ENCODE assay signal across 9 mouse cellular contexts in the genomic region with DNA sequence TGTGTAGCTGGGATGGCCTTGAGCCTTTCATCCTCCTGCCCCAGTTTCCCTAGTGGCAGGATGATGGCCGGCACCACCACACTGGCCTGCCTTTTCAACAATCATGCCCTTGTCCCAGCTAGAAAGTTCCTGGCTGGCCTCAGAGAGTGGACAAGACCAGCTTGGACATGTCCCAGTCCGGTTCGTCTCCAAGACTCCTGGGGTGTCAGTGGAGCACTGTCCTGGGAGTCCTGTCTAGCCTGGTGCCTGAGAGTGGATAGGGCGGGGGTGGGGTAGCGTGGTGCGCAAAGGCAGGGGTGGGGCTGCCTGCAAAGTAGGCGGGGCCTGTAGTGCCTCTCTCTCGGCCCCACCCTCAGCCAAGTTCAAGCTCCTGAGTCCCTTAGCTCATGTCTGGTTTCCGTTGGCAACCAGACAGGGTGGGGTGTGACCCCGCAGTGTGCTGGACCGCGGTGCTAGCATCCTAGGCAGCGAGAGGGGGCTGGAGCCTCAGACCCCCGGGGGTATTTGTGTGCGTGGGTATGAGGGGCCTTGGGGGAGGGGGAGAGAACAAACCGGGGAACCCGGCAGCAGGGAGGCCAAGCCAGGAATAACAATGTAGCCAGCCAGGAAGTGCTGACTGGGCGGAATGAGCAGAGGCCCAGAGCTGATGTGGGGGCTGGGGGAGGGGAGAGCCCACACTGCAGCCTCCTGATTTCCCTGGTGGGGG. TPM values are rescaled to one million over a fixed set of nuclear protein-coding genes. Genes with fewer than 3 reads are reported as not detected.
DNase-seq lines count a peak whose midpoint lies in the region; ATAC-seq and TF ChIP-seq lines count a peak whose summit lies in the region.
"Had no signal": no experiment of that assay in that cellular context is flagged by ENCODE, and none has a peak within 500 bp of the region (broad histone marks: within the 10 kb centered on the region; RNA-seq: fewer than 3 reads in every experiment).

No protein-coding gene starts in this region.

- peak overlapping the region; percentile 26 for H3K4me2 ChIP-seq in forebrain, embryonic 15.5 days (replicated peaks)
- peak overlapping the region; percentile 17; the same call in 1 of the 2 replicates for H3K4me2 ChIP-seq in hindbrain, embryonic 13.5 days

- peak; percentile 53 for ATAC-seq in forebrain, embryonic 15.5 days (replicated peaks)
- peak; percentile 75 for ATAC-seq in hindbrain, embryonic 13.5 days (ENCODE audit: low FRiP score)
- ATAC-seq in megakaryocyte-erythroid progenitor cell, adult 5-6 weeks (replicated peaks; ENCODE audit: low FRiP score, low TSS enrichment, poor library complexity, severe bottlenecking), result peak; percentile 64

- no peak overlapping the region for H3K4me3 ChIP-seq in cerebellum, adult 2 months (replicated peaks; ENCODE audit: insufficient read depth, low read depth, low read length)
- H3K4me3 ChIP-seq in forebrain, embryonic 15.5 days, result no peak overlapping the region
- H3K4me3 ChIP-seq in hindbrain, embryonic 13.5 days, result no peak overlapping the region
- peak overlapping the region; percentile 40 for H3K4me3 ChIP-seq in limb, embryonic 10.5 days

- WGBS in cerebellum, adult 2 months, result 8% methylated on average over 18 of the region's 18 CpGs
- 6% methylated on average over 18 of the region's 18 CpGs for WGBS in forebrain, embryonic 15.5 days
- 5% methylated on average over 18 of the region's 18 CpGs for WGBS in hindbrain, embryonic 13.5 days
- 7% methylated on average over 18 of the region's 18 CpGs for WGBS in limb, embryonic 10.5 days

- no peak for TF ChIP-seq POLR2A in cerebellum, adult 2 months (IDR thresholded peaks at IDR 0.05; ENCODE audit: borderline replicate concordance, insufficient read depth, low read length)

- 0 out of 2 replicates have a peak overlapping the region, but pooled peaks have one; percentile 7 for H3K9ac ChIP-seq in forebrain, embryonic 15.5 days (replicated peaks)
- peak overlapping the region; percentile 43; the same call in 1 of the 2 replicates for H3K9ac ChIP-seq in hindbrain, embryonic 13.5 days

- DNase-seq in ovary, postnatal 36 days (ENCODE audit: low spot score), result peak; percentile 62
- no peak for DNase-seq in ovary, postnatal 14 days (ENCODE audit: low spot score)
- peak; percentile 75 to 82 for DNase-seq in cerebellum, adult 2 months
- peak; percentile 83 for DNase-seq in limb, embryonic 10.5 days (ENCODE audit: low spot score)
- peak; percentile 88 for DNase-seq in testis, postnatal 14 days (ENCODE audit: low spot score)

- H3K9me3 ChIP-seq in forebrain, embryonic 15.5 days, result no peaks in the 10 kb centered on the region
- H3K9me3 ChIP-seq in hindbrain, embryonic 13.5 days, result no peaks in the 10 kb centered on the region
- no peaks in the 10 kb centered on the region for H3K9me3 ChIP-seq in limb, embryonic 10.5 days (replicated peaks)

- H3K27me3 ChIP-seq in cerebellum, adult 2 months (ENCODE audit: control insufficient read depth, insufficient read depth, low read length), result no peaks in the 10 kb centered on the region
- peaks cover 7% of the 10 kb centered on the region; the same call in 1 of the 2 replicates for H3K27me3 ChIP-seq in forebrain, embryonic 15.5 days
- H3K27me3 ChIP-seq in hindbrain, embryonic 13.5 days, result peaks cover 24% of the 10 kb centered on the region
- H3K27me3 ChIP-seq in limb, embryonic 10.5 days (ENCODE audit: low read depth, poor library complexity, severe bottlenecking), result peaks cover 81% of the 10 kb centered on the region

- H3K27ac ChIP-seq in cerebellum, adult 2 months (ENCODE audit: insufficient read depth, low read length), result peak overlapping the region; percentile 82
- peak overlapping the region; percentile 79 for H3K27ac ChIP-seq in forebrain, embryonic 15.5 days (replicated peaks)
- H3K27ac ChIP-seq in hindbrain, embryonic 13.5 days, result peak overlapping the region; percentile 92
- peak overlapping the region; percentile 92 for H3K27ac ChIP-seq in limb, embryonic 10.5 days

- peaks cover 19% of the 10 kb centered on the region; the same call in 1 of the 2 replicates for H3K36me3 ChIP-seq in forebrain, embryonic 15.5 days
- H3K36me3 ChIP-seq in hindbrain, embryonic 13.5 days, result peaks cover 53% of the 10 kb centered on the region
- peaks cover 29% of the 10 kb centered on the region for H3K36me3 ChIP-seq in limb, embryonic 10.5 days

- no peak for TF ChIP-seq CTCF in cerebellum, adult 2 months (IDR thresholded peaks at IDR 0.05; ENCODE audit: borderline replicate concordance, insufficient read depth, low read depth, low read length)

- peaks cover 67% of the 10 kb centered on the region for H3K4me1 ChIP-seq in cerebellum, adult 2 months (ENCODE audit: control insufficient read depth, insufficient read depth, low read length)
- H3K4me1 ChIP-seq in forebrain, embryonic 15.5 days, result peaks cover 42% of the 10 kb centered on the region
- peaks cover 78% of the 10 kb centered on the region for H3K4me1 ChIP-seq in hindbrain, embryonic 13.5 days (replicated peaks)
- peaks cover 74% of the 10 kb centered on the region for H3K4me1 ChIP-seq in limb, embryonic 10.5 days

RNA-seq across cellular contexts. Expression of gene Smim24, which starts 8.8 kb away (rescaled TPM):
- 1.2 and 1.7 TPM in 2 replicates for polyA plus RNA-seq in cerebellum, adult 2 months (2012; rRNA removed)
- polyA plus RNA-seq in forebrain, embryonic 15.5 days (2015; fragmentation: Nextera tagmentation; extraction: Ambion mirVana), result 1.2 and 1.8 TPM in 2 replicates
- polyA plus RNA-seq in hindbrain, embryonic 13.5 days (2015; fragmentation: Nextera tagmentation; extraction: Ambion mirVana), result 1.8 TPM in 2 replicates
- 1.9 and 2.9 TPM in 2 replicates for polyA plus RNA-seq in limb, embryonic 10.5 days (2016; fragmentation: Nextera tagmentation; extraction: Ambion mirVana)
- total RNA-seq in megakaryocyte-erythroid progenitor cell, adult 5-6 weeks (2014; fragmentation: Nextera tagmentation), result 7.7 and 12.8 TPM in 2 replicates
- 7.4 and 7.5 TPM in 2 replicates for total RNA-seq in megakaryocyte-erythroid progenitor cell, adult 5-6 weeks (2017)

RNA-seq across cellular contexts. Expression of gene Gm48552, which starts 12.9 kb away (rescaled TPM):
- 10.7 and 13.8 TPM in 2 replicates for polyA plus RNA-seq in cerebellum, adult 2 months (2012; rRNA removed)
- polyA plus RNA-seq in forebrain, embryonic 15.5 days (2015; fragmentation: Nextera tagmentation; extraction: Ambion mirVana), result 2.9 and 3.1 TPM in 2 replicates
- 2.0 and 2.3 TPM in 2 replicates for polyA plus RNA-seq in hindbrain, embryonic 13.5 days (2015; fragmentation: Nextera tagmentation; extraction: Ambion mirVana)
- 1.4 and 1.5 TPM in 2 replicates for polyA plus RNA-seq in limb, embryonic 10.5 days (2016; fragmentation: Nextera tagmentation; extraction: Ambion mirVana)
- 4.0 TPM in 1 of 2 replicates, not detected in the other for total RNA-seq in megakaryocyte-erythroid progenitor cell, adult 5-6 weeks (2014; fragmentation: Nextera tagmentation)
- total RNA-seq in megakaryocyte-erythroid progenitor cell, adult 5-6 weeks (2017), result not detected in 2 replicates
- total RNA-seq: neutrophil, adult 5-6 weeks had no signal

RNA-seq across cellular contexts. Expression of gene Gm48551, which starts 17.4 kb away (rescaled TPM):
- polyA plus RNA-seq in cerebellum, adult 2 months (2012; rRNA removed), result 10.2 and 10.8 TPM in 2 replicates
- polyA plus RNA-seq in forebrain, embryonic 15.5 days (2015; fragmentation: Nextera tagmentation; extraction: Ambion mirVana), result 5.4 and 6.6 TPM in 2 replicates
- 6.5 and 8.1 TPM in 2 replicates for polyA plus RNA-seq in hindbrain, embryonic 13.5 days (2015; fragmentation: Nextera tagmentation; extraction: Ambion mirVana)
- polyA plus RNA-seq in limb, embryonic 10.5 days (2016; fragmentation: Nextera tagmentation; extraction: Ambion mirVana), result 3.8 and 4.2 TPM in 2 replicates
- total RNA-seq in megakaryocyte-erythroid progenitor cell, adult 5-6 weeks (2014; fragmentation: Nextera tagmentation), result 1.2 and 6.3 TPM in 2 replicates
- total RNA-seq in megakaryocyte-erythroid progenitor cell, adult 5-6 weeks (2017), result 0.11 and 2.6 TPM in 2 replicates

RNA-seq across cellular contexts. Expression of gene Dohh, which starts 17.4 kb away (rescaled TPM):
- polyA plus RNA-seq in cerebellum, adult 2 months (2012; rRNA removed), result 87.7 and 93.1 TPM in 2 replicates
- 88.2 and 89.0 TPM in 2 replicates for polyA plus RNA-seq in forebrain, embryonic 15.5 days (2015; fragmentation: Nextera tagmentation; extraction: Ambion mirVana)
- 72.1 and 74.8 TPM in 2 replicates for polyA plus RNA-seq in hindbrain, embryonic 13.5 days (2015; fragmentation: Nextera tagmentation; extraction: Ambion mirVana)
- polyA plus RNA-seq in limb, embryonic 10.5 days (2016; fragmentation: Nextera tagmentation; extraction: Ambion mirVana), result 101 and 115 TPM in 2 replicates
- total RNA-seq in megakaryocyte-erythroid progenitor cell, adult 5-6 weeks (2014; fragmentation: Nextera tagmentation), result 12.3 and 31.4 TPM in 2 replicates
- total RNA-seq in megakaryocyte-erythroid progenitor cell, adult 5-6 weeks (2017), result 31.2 and 37.8 TPM in 2 replicates

RNA-seq across cellular contexts. Expression of gene Fzr1, which starts 23.4 kb away (rescaled TPM):
- 75.8 and 81.5 TPM in 2 replicates for polyA plus RNA-seq in cerebellum, adult 2 months (2012; rRNA removed)
- polyA plus RNA-seq in forebrain, embryonic 15.5 days (2015; fragmentation: Nextera tagmentation; extraction: Ambion mirVana), result 133 and 135 TPM in 2 replicates
- polyA plus RNA-seq in hindbrain, embryonic 13.5 days (2015; fragmentation: Nextera tagmentation; extraction: Ambion mirVana), result 121 and 126 TPM in 2 replicates
- 134 and 148 TPM in 2 replicates for polyA plus RNA-seq in limb, embryonic 10.5 days (2016; fragmentation: Nextera tagmentation; extraction: Ambion mirVana)
- total RNA-seq in megakaryocyte-erythroid progenitor cell, adult 5-6 weeks (2014; fragmentation: Nextera tagmentation), result 28.5 and 50.0 TPM in 2 replicates
- 12.2 and 14.9 TPM in 2 replicates for total RNA-seq in megakaryocyte-erythroid progenitor cell, adult 5-6 weeks (2017)
